Mouse (Mus musculus) frontal cortex, postnatal 36 days (tissue): ENCODE results near the gene Pkib.

Experiments used
- DNase-seq, 2 experiments: peaks; one replicate each; pipeline ENCODE4 v3.0.0; 2022; ENCODE audit warnings: low spot score in 2 of 2

Gene Pkib

GRCm38 (mm10) chr10:57731672-57732071 lies 99.9 kb downstream of the Pkib start:
- DNase-seq, result no peak

- DNase-seq, result no peak
Observed at GRCm38 (mm10) chr10:57740733-57741132, 109.0 kb downstream of the Pkib start.

- no peak for DNase-seq
Observed at GRCm38 (mm10) chr10:57741351-57741750, 109.6 kb downstream of the Pkib start.

- DNase-seq, result no peak
Observed at GRCm38 (mm10) chr10:57743045-57743444, 111.3 kb downstream of the Pkib start.

GRCm38 (mm10) chr10:57743606-57744016 lies 111.8 kb downstream of the Pkib start:
- DNase-seq, result peak; percentile 48 to 59

GRCm38 (mm10) chr10:57744128-57744765 lies 112.5 kb downstream of the Pkib start:
- peak; percentile 21 to 24 for DNase-seq

GRCm38 (mm10) chr10:57745452-57745851 lies 113.7 kb downstream of the Pkib start:
- DNase-seq, result no peak

GRCm38 (mm10) chr10:57747127-57747526 lies 115.3 kb downstream of the Pkib start:
- no peak for DNase-seq

- DNase-seq, result no peak
Observed at GRCm38 (mm10) chr10:57753343-57753742, 121.6 kb downstream of the Pkib start.

GRCm38 (mm10) chr10:57755201-57755736 lies 123.5 kb downstream of the Pkib start:
- no peak for DNase-seq

GRCm38 (mm10) chr10:57758999-57759398 lies 127.2 kb downstream of the Pkib start:
- DNase-seq, result no peak

GRCm38 (mm10) chr10:57760694-57761093 lies 128.9 kb downstream of the Pkib start:
- DNase-seq, result no peak

GRCm38 (mm10) chr10:57763044-57763443 lies 131.3 kb downstream of the Pkib start:
- DNase-seq, result no peak

GRCm38 (mm10) chr10:57783289-57784130 lies 151.7 kb downstream of the Pkib start:
- DNase-seq, result peak; percentile 26 to 53

GRCm38 (mm10) chr10:57784131-57784875 lies 152.5 kb downstream of the Pkib start:
- DNase-seq, result peak; percentile 66 to 76

GRCm38 (mm10) chr10:57784876-57785150 lies 153.0 kb downstream of the Pkib start, which contains the start of gene Fabp7:
Fabp7 (plus strand) TSS chr10:57784881.
- DNase-seq, result no peak

- DNase-seq, result peak in 1 of 2 experiments; percentile 11
Observed at GRCm38 (mm10) chr10:57785552-57785951, 153.8 kb downstream of the Pkib start.
